Mouse (Mus musculus) embryonic fibroblast, embryonic 13.5 days (primary cell): ENCODE data around the gene Cd320.

Source experiments
- CTCF ChIP-seq: IDR thresholded peaks from 2 replicates; pipeline ENCODE4 v1.5.1; 2011; ENCODE audit warnings: mild to moderate bottlenecking, control low read depth, low read length, moderate library complexity, borderline replicate concordance; ENCODE audit not compliant: insufficient read depth
- POLR2A ChIP-seq: IDR thresholded peaks from 2 replicates; pipeline ENCODE4 v1.6.1; 2011; ENCODE audit warnings: low read depth, mild to moderate bottlenecking, control low read depth, low read length, moderate library complexity

DNA sequence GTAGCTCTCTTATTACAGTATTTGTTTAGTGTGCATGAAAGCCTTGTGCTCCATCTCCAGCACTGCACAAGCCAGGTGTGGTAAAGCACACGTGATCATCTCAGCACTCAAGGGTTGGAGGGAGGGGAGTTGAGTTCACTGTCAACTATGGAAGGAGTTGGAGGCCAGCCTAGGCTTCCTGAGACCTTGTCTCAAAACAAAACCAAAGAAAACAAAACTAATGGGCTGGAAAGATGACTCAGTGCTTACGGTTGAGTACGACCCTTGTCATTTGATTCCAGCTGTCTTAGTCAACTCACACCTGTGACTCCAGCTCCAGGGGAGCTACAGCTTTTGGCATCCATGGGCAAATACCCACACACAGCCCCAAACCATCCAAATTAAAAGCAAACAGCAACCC is 30.4 kb upstream of the Cd320 start:
- no peak for TF ChIP-seq CTCF
- TF ChIP-seq POLR2A, result no peak
